Mouse (Mus musculus): ENCODE measurements at regions not wholly inside any gene's neighbourhood (a gene's known extent, or its start where the extent isn't known, plus 50 kb on each side); places are given as distances from the start of the nearest gene placed in this dataset.

- TF ChIP-seq CTCF (IDR thresholded peaks at IDR 0.05; ENCODE audit: extremely low read depth, insufficient read length, insufficient replicate concordance, low read depth, low read length): no peak
- no peak for TF ChIP-seq POLR2A (IDR thresholded peaks at IDR 0.05; ENCODE audit: low read depth, low read length)
Observed at GRCm38 (mm10) chr7:70817347-70817913, 450.9 kb upstream of the Nr2f2 start.
